In the genomic region with DNA sequence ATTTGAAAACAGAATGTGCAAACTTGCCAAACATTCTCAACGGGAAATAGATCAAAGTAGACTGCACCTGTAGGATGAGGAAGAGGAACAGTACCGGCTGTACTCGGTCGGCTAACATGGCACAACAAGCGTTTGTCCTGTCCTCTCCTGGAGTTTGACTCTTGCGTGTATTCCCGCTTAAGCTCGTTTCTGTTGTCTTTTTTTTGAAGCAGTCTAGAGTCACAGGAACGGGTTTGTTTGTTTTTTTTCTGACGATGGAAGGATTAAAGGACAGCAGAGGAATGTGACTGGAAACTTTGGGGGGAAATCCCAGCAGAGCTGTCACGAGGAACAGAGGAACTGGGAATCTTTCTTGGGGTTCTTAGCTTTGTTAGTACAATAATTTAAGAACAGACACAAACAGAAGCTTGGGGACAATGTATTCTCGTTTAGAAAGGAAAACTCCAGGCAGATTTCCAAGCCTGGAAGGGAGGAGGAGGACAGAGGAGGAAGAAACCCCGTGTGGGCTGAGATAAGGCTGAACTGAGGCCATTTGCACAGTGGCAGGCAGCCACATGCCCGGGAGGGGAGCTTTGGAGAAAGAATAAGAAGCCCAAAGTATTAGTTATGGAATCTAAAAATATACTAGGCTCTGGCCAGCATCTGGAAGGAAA, we compare ENCODE assay signal across 8 mouse cellular contexts. TPM values are rescaled to one million over a fixed set of nuclear protein-coding genes. Genes with fewer than 3 reads are reported as not detected.
DNase-seq lines count a peak whose midpoint lies in the region.

No protein-coding gene starts in this region.

- DNase-seq in adrenal gland, postnatal 36 days: peak; percentile 10 to 26
- no peak for DNase-seq in adrenal gland, adult 18-20 months (ENCODE audit: low spot score in 2 of 2)
- DNase-seq in urinary bladder, postnatal 14 days (ENCODE audit: low spot score): peak; percentile 64
- DNase-seq in urinary bladder, postnatal 10 days (ENCODE audit: low spot score): no peak
- DNase-seq in kidney, postnatal 14 days: peak; percentile 34
- peak; percentile 80 for DNase-seq in testis, postnatal 14 days (ENCODE audit: low spot score)
- no peak for DNase-seq in cerebellum, adult 18-20 months
- DNase-seq in layer of hippocampus, postnatal 14 days (ENCODE audit: low spot score in 2 of 2): no peak

RNA-seq across cellular contexts. Expression of a gene that starts 6.2 kb away (rescaled TPM):
- total RNA-seq in adrenal gland, postnatal 36 days (2021): 1 to 10 TPM in 1 of 2 experiments, under 1 TPM in 1; 0.82 to 1.0 TPM
- under 1 TPM; 0.73 to 0.74 TPM for total RNA-seq in adrenal gland, adult 18-20 months (2021)
- 1 to 10 TPM; 2.5 to 2.6 TPM for total RNA-seq in layer of hippocampus, postnatal 14 days (2021)

RNA-seq across cellular contexts. Expression of a gene that starts 16.1 kb away (rescaled TPM):
- 10 to 100 TPM in 1 of 2 experiments, 1 to 10 TPM in 1; 7.5 to 11.9 TPM for total RNA-seq in adrenal gland, postnatal 36 days (2021)
- 1 to 10 TPM; 8.3 to 9.6 TPM for total RNA-seq in adrenal gland, adult 18-20 months (2021)
- total RNA-seq in layer of hippocampus, postnatal 14 days (2021): 10 to 100 TPM; 27.3 to 30.7 TPM

Comparison
In these comparisons a context has a peak if more than half of its experiments do, and no peak if none do; other contexts are left out.
1. DNase-seq: peak in adrenal gland, postnatal 36 days (2 of 2), urinary bladder, postnatal 14 days (single experiment), kidney, postnatal 14 days (single experiment) and testis, postnatal 14 days (single experiment); none in adrenal gland, adult 18-20 months (0 of 2), urinary bladder, postnatal 10 days (single experiment), cerebellum, adult 18-20 months (0 of 2) and layer of hippocampus, postnatal 14 days (0 of 2).